8 mouse cellular contexts compared by ENCODE assay signal in the genomic region with DNA sequence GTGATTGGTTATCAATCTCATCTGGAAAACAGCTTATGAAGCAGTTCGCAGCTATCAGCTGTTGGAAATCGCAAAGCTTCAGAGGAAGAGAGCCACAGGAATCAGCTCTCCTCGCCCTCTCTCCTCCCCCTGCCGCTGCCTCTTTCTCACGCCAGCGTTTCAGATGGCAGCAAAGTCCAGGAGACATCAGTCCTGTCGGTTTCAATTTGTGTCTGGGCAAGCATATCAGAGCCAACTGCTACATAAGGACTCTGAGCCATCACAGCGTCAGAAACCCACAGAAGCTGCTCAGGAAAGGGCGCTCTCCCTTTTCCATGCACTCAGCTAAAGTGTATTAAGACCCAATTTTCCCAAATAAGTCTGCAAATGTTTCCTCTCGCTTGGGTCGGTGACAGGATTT.
DNase-seq lines count a peak whose midpoint lies in the region; ATAC-seq and TF ChIP-seq lines count a peak whose summit lies in the region.

No protein-coding gene starts in this region.

- WGBS in heart, embryonic 12.5 days: 18% methylated on average over 11 of the region's 11 CpGs
- WGBS in kidney, postnatal 0 days: 14% methylated on average over 11 of the region's 11 CpGs
- WGBS in midbrain, embryonic 11.5 days: 15% methylated on average over 11 of the region's 11 CpGs

- H3K9me3 ChIP-seq in heart, embryonic 12.5 days (replicated peaks): no peaks in the 10 kb centered on the region
- H3K9me3 ChIP-seq in kidney, postnatal 0 days (replicated peaks; ENCODE audit: low read length): no peaks in the 10 kb centered on the region
- H3K9me3 ChIP-seq in midbrain, embryonic 11.5 days (ENCODE audit: control insufficient read depth, low read length): no peaks in the 10 kb centered on the region

- peak overlapping the region; percentile 36; the same call in 1 of the 2 replicates for H3K27ac ChIP-seq in heart, embryonic 12.5 days (ENCODE audit: poor library complexity, severe bottlenecking)
- no peak overlapping the region for H3K27ac ChIP-seq in kidney, postnatal 0 days
- H3K27ac ChIP-seq in midbrain, embryonic 11.5 days (ENCODE audit: low read depth, low read length): no peak overlapping the region

- TF ChIP-seq CTCF in kidney, postnatal 0 days (IDR thresholded peaks at IDR 0.05; ENCODE audit: low read depth): no peak

- H3K36me3 ChIP-seq in heart, embryonic 12.5 days: no peaks in the 10 kb centered on the region
- H3K36me3 ChIP-seq in kidney, postnatal 0 days (ENCODE audit: insufficient read depth, low read length): no peaks in the 10 kb centered on the region
- H3K36me3 ChIP-seq in midbrain, embryonic 11.5 days (ENCODE audit: control insufficient read depth, insufficient read depth, low read length): no peaks in the 10 kb centered on the region

- DNase-seq in heart, adult 11 months: peak; percentile 84
- DNase-seq in heart, adult 8-10 months (ENCODE audit: low spot score): no peak
- DNase-seq in embryo, embryonic 10 days (ENCODE audit: low spot score): peak; percentile 68
- peak; percentile 67 for DNase-seq in kidney, postnatal 0 days (ENCODE audit: low spot score)
- DNase-seq in midbrain, embryonic 11.5 days (ENCODE audit: low spot score, missing footprints): peak; percentile 93
- DNase-seq in spleen, adult 18-20 months: no peak
- DNase-seq in left cerebral cortex, adult 11 months (ENCODE audit: low spot score): no peak

- H3K4me3 ChIP-seq in heart, embryonic 12.5 days: peak overlapping the region; percentile 34; the same call in 1 of the 2 replicates
- H3K4me3 ChIP-seq in kidney, postnatal 0 days (replicated peaks; ENCODE audit: low read depth, low read length): peak overlapping the region; percentile 17; the same call in 1 of the 2 replicates
- no peak overlapping the region for H3K4me3 ChIP-seq in midbrain, embryonic 11.5 days (ENCODE audit: low read depth, low read length)

- no peaks in the 10 kb centered on the region for H3K27me3 ChIP-seq in heart, embryonic 12.5 days (replicated peaks)
- H3K27me3 ChIP-seq in kidney, postnatal 0 days (ENCODE audit: insufficient read depth, low read length): no peaks in the 10 kb centered on the region
- no peaks in the 10 kb centered on the region for H3K27me3 ChIP-seq in midbrain, embryonic 11.5 days (ENCODE audit: control insufficient read depth, insufficient read depth, low read length)

- peak overlapping the region; percentile 57 for H3K4me2 ChIP-seq in heart, embryonic 12.5 days
- peak overlapping the region; percentile 54 for H3K4me2 ChIP-seq in kidney, postnatal 0 days (ENCODE audit: low read length)
- peak overlapping the region; percentile 16 for H3K4me2 ChIP-seq in midbrain, embryonic 11.5 days

- H3K4me1 ChIP-seq in heart, embryonic 12.5 days (replicated peaks): peaks cover 14% of the 10 kb centered on the region
- no peaks in the 10 kb centered on the region for H3K4me1 ChIP-seq in kidney, postnatal 0 days (replicated peaks; ENCODE audit: insufficient read depth, low read length)
- H3K4me1 ChIP-seq in midbrain, embryonic 11.5 days (ENCODE audit: control insufficient read depth, insufficient read depth, low read length): peaks cover 9% of the 10 kb centered on the region

- H3K9ac ChIP-seq in heart, embryonic 12.5 days: 0 out of 2 replicates have a peak overlapping the region, but pooled peaks have one; percentile 33
- H3K9ac ChIP-seq in kidney, postnatal 0 days (ENCODE audit: low read depth, low read length): 0 out of 2 replicates have a peak overlapping the region, but pooled peaks have one; percentile 38
- H3K9ac ChIP-seq in midbrain, embryonic 11.5 days (ENCODE audit: low read length): no peak overlapping the region

- ATAC-seq in heart, embryonic 12.5 days (ENCODE audit: insufficient number of reproducible peaks, low FRiP score): no peak
- ATAC-seq in kidney, postnatal 0 days (replicated peaks; ENCODE audit: low FRiP score, low read depth): 0 out of 2 replicates have a peak, but pooled peaks have one; percentile 49
- peak; percentile 75 for ATAC-seq in midbrain, embryonic 11.5 days (ENCODE audit: low FRiP score)

Comparison
In these comparisons a context has a peak if more than half of its experiments do, and no peak if none do; other contexts are left out.
1. DNase-seq: peak in heart, adult 11 months (single experiment), embryo, embryonic 10 days (single experiment), kidney, postnatal 0 days (single experiment) and midbrain, embryonic 11.5 days (single experiment); none in heart, adult 8-10 months (single experiment), spleen, adult 18-20 months (0 of 2) and left cerebral cortex, adult 11 months (single experiment).
2. Peak in every context shown above with its lines, with median percentiles within 50 percentile points of each other: H3K4me2 ChIP-seq.